Mouse (Mus musculus): ENCODE measurements around the gene Eml2. TPM values are rescaled to one million over a fixed set of nuclear protein-coding genes. Genes with fewer than 3 reads are reported as not detected.

Eml2 gene
- polyA plus RNA-seq, 1 experiment from 2014 or later: 10.7 TPM

GRCm38 (mm10) chr7:19164189-19164588 lies 12.0 kb upstream of the Eml2 start:
- ATAC-seq (ENCODE audit: insufficient read depth, low FRiP score, low read depth): peak; percentile 41; the same call in 1 of the 2 replicates
- Histone ChIP-seq H3K4me1 (peaks cover 34% of the 10 kb centered on the region), H3K4me3 (replicated peaks) (0 out of 2 replicates have a peak overlapping the region, but pooled peaks have one; percentile 7), H3K9ac (no peak overlapping the region), H3K4me2 (peak overlapping the region; percentile 36), H3K9me3 (no peaks in the 10 kb centered on the region), H3K36me3 (no peaks in the 10 kb centered on the region), H3K27me3 (replicated peaks) (peaks cover 14% of the 10 kb centered on the region), H3K27ac (no peak overlapping the region)
- WGBS: 0% methylated on average over 6 of the region's 6 CpGs

- peak; percentile 59 for ATAC-seq (ENCODE audit: insufficient read depth, low FRiP score, low read depth)
- WGBS: 4% methylated on average over 13 of the region's 13 CpGs
Measured at GRCm38 (mm10) chr7:19164978-19165377, 11.2 kb upstream of the Eml2 start.

GRCm38 (mm10) chr7:19165656-19166423 lies 10.4 kb upstream of the Eml2 start, which contains the start of gene Gipr:
Gene Gipr (minus strand): TSS chr7:19166127.
- WGBS: 10% methylated on average over 14 of the region's 14 CpGs
- peak; percentile 44 for ATAC-seq (ENCODE audit: insufficient read depth, low FRiP score, low read depth)

More at GRCm38 (mm10) chr7:19164978-19165377, 11.2 kb upstream of the Eml2 start:
- peaks cover 27% of the 10 kb centered on the region for H3K4me1 ChIP-seq
- H3K27me3 ChIP-seq (replicated peaks): peaks cover 6% of the 10 kb centered on the region
- 0 out of 2 replicates have a peak overlapping the region, but pooled peaks have one; percentile 7 for H3K4me3 ChIP-seq (replicated peaks)
- no peaks in the 10 kb centered on the region for H3K36me3 ChIP-seq
- peak overlapping the region; percentile 36 for H3K4me2 ChIP-seq
- H3K9ac ChIP-seq: no peak overlapping the region
- no peaks in the 10 kb centered on the region for H3K9me3 ChIP-seq
- H3K27ac ChIP-seq: no peak overlapping the region

DNA sequence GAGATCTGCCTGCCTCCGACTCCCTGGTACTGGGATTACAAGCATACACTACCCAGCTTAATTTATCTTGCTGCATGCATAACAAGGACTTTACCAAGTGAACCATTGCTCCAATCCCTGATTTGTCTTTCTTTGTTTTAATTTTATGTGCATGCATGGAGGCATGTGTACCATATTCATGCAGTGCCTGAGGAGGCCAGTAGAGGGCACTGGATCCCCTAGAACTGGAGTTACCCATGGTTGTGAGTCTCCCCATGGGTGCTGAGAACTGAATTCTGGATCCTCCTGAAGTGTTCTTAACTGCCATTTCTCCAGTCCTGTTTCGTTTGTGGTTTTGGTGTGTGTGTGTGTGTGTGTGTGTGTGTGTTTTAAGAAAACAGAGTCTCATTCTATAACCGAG lies 9.2 kb upstream of the Eml2 start:
- no peaks in the 10 kb centered on the region for H3K9me3 ChIP-seq
- peaks cover 32% of the 10 kb centered on the region for H3K4me1 ChIP-seq
- H3K9ac ChIP-seq: no peak overlapping the region
- H3K36me3 ChIP-seq: no peaks in the 10 kb centered on the region
- no peak overlapping the region for H3K4me2 ChIP-seq
- WGBS: 87% methylated on average over 3 of the region's 3 CpGs
- ATAC-seq (ENCODE audit: insufficient read depth, low FRiP score, low read depth): no peak
- no peak overlapping the region for H3K27ac ChIP-seq
- H3K4me3 ChIP-seq (replicated peaks): no peak overlapping the region
- peaks cover 6% of the 10 kb centered on the region for H3K27me3 ChIP-seq (replicated peaks)

More at GRCm38 (mm10) chr7:19165656-19166423, 10.4 kb upstream of the Eml2 start, which contains the start of gene Gipr:
- Histone ChIP-seq H3K36me3 (no peaks in the 10 kb centered on the region), H3K4me2 (peak within 1 kb of the TSS; percentile 36), H3K9ac (no peak within 1 kb of the TSS), H3K4me1 (peaks cover 29% of the 10 kb centered on the region), H3K27ac (0 out of 2 replicates have a peak within 1 kb of the TSS, but pooled peaks have one; percentile 12), H3K9me3 (no peaks in the 10 kb centered on the region), H3K27me3 (replicated peaks) (peaks cover 6% of the 10 kb centered on the region), H3K4me3 (replicated peaks) (peak within 1 kb of the TSS; percentile 10)

DNA sequence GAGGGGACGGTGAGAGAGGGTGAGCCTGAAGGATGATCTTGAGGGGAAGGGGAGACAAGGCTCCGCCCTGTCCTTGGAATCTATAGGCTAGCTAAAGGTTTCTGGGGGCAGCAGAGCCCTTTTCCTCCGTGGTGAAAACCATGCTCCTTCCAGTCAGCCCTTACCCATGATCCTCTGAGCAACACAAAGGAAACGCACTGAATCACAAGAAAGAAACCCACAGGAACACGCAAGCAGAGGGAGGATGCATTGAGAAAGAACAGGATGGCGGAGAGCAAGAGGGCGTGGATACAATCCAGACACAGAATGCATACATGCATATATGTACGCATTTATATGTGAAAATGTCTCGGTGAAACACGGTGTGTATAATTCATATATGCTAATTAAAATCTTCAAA lies 6.7 kb upstream of the Eml2 start:
- no peak for ATAC-seq (ENCODE audit: insufficient read depth, low FRiP score, low read depth)
- Histone ChIP-seq H3K27me3 (replicated peaks) (peaks cover 6% of the 10 kb centered on the region; the same call in 1 of the 2 replicates), H3K9me3 (no peaks in the 10 kb centered on the region), H3K4me2 (no peak overlapping the region), H3K4me1 (peaks cover 25% of the 10 kb centered on the region), H3K4me3 (replicated peaks) (no peak overlapping the region), H3K36me3 (no peaks in the 10 kb centered on the region), H3K9ac (no peak overlapping the region), H3K27ac (no peak overlapping the region)
- WGBS: 54% methylated on average over 10 of the region's 10 CpGs

- H3K9ac ChIP-seq: no peak overlapping the region
- H3K4me3 ChIP-seq (replicated peaks): no peak overlapping the region
- no peak overlapping the region for H3K4me2 ChIP-seq
- ATAC-seq (ENCODE audit: insufficient read depth, low FRiP score, low read depth): peak; percentile 28; the same call in 1 of the 2 replicates
- no peaks in the 10 kb centered on the region for H3K36me3 ChIP-seq
- peak overlapping the region; percentile 45; the same call in 1 of the 2 replicates for H3K27ac ChIP-seq
- H3K4me1 ChIP-seq: peaks cover 20% of the 10 kb centered on the region; the same call in 1 of the 2 replicates
- 38% methylated on average over 8 of the region's 8 CpGs for WGBS
- peaks cover under 1% of the 10 kb centered on the region; the same call in 1 of the 2 replicates for H3K27me3 ChIP-seq (replicated peaks)
- H3K9me3 ChIP-seq: no peaks in the 10 kb centered on the region
Measured at GRCm38 (mm10) chr7:19170142-19170541, 6.1 kb upstream of the Eml2 start.

DNA sequence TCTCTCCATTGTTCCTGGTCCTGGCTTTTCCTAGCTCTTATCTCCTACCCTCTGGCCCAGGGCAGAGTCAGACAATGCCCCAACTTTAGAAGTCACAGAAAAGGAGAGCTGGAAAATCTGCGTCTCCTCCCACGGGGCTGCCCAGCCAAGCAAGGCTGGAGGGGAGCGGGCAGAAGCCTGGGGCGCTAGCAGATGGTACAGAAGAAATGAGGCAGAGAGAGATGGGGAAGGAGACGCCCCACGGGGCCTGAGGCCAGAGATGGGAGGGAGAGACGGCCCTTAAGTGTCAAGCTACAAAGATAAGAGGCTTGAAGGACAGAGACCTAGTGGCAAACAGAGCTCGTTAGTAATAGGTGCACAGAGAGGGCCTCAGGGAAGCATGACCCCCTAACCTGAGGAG lies 4.4 kb upstream of the Eml2 start:
- Histone ChIP-seq H3K27ac (no peak overlapping the region), H3K4me1 (0 out of 2 replicates have a peak, but pooled peaks cover 16% of the 10 kb centered on the region), H3K27me3 (replicated peaks) (peaks cover 15% of the 10 kb centered on the region), H3K9me3 (no peaks in the 10 kb centered on the region), H3K4me3 (replicated peaks) (no peak overlapping the region), H3K36me3 (no peaks in the 10 kb centered on the region), H3K4me2 (no peak overlapping the region), H3K9ac (0 out of 2 replicates have a peak overlapping the region, but pooled peaks have one; percentile 3)
- 51% methylated on average over 8 of the region's 8 CpGs for WGBS
- ATAC-seq (ENCODE audit: insufficient read depth, low FRiP score, low read depth): no peak

GRCm38 (mm10) chr7:19172874-19173273 lies 3.3 kb upstream of the Eml2 start:
- Histone ChIP-seq H3K27me3 (replicated peaks) (peaks cover 26% of the 10 kb centered on the region), H3K36me3 (no peaks in the 10 kb centered on the region), H3K4me1 (0 out of 2 replicates have a peak, but pooled peaks cover 16% of the 10 kb centered on the region), H3K4me3 (replicated peaks) (peak overlapping the region; percentile 30), H3K27ac (0 out of 2 replicates have a peak overlapping the region, but pooled peaks have one; percentile 5), H3K4me2 (peak overlapping the region; percentile 58), H3K9me3 (no peaks in the 10 kb centered on the region), H3K9ac (no peak overlapping the region)
- WGBS: 2% methylated on average over 17 of the region's 17 CpGs
- ATAC-seq (ENCODE audit: insufficient read depth, low FRiP score, low read depth): peak; percentile 28; the same call in 1 of the 2 replicates

- peaks cover 51% of the 10 kb centered on the region for H3K27me3 ChIP-seq (replicated peaks)
- ATAC-seq (ENCODE audit: insufficient read depth, low FRiP score, low read depth): no peak
- H3K4me2 ChIP-seq: peak overlapping the region; percentile 39
- H3K27ac ChIP-seq: no peak overlapping the region
- WGBS: 3% methylated on average over 17 of the region's 21 CpGs
- no peaks in the 10 kb centered on the region for H3K36me3 ChIP-seq
- H3K9me3 ChIP-seq: no peaks in the 10 kb centered on the region
- peak overlapping the region; percentile 20 for H3K4me3 ChIP-seq (replicated peaks)
- no peak overlapping the region for H3K9ac ChIP-seq
- peaks cover 26% of the 10 kb centered on the region for H3K4me1 ChIP-seq
Measured at GRCm38 (mm10) chr7:19176516-19176947, 311 bp downstream of the Eml2 start.

DNA sequence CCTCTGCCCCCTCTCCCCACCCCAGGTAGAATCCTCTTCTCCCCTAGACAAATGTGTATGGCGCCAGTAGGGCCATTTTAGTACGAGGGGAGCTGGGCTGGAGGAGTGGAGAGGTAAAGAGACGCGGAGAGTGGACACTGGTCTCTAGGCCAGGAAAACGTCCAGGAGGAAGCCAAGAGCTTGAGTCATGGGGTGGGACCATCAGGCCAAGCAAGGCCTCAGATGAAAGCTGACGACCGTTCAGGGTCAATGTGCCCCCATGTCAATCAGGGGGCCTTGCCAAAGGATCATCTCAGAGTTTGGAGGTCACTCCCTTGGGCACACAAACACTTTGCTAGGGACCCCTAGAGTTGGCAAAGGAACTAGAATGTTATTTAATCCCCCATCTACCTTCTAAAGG lies 995 bp downstream of the Eml2 start:
- Histone ChIP-seq H3K4me2 (no peak overlapping the region), H3K9me3 (no peaks in the 10 kb centered on the region), H3K4me1 (peaks cover 28% of the 10 kb centered on the region), H3K27me3 (replicated peaks) (peaks cover 51% of the 10 kb centered on the region), H3K4me3 (replicated peaks) (no peak overlapping the region), H3K36me3 (no peaks in the 10 kb centered on the region), H3K9ac (no peak overlapping the region), H3K27ac (no peak overlapping the region)
- no peak for ATAC-seq (ENCODE audit: insufficient read depth, low FRiP score, low read depth)
- WGBS: 69% methylated on average over 7 of the region's 7 CpGs

- Histone ChIP-seq H3K4me2 (0 out of 2 replicates have a peak overlapping the region, but pooled peaks have one; percentile 11), H3K36me3 (no peaks in the 10 kb centered on the region), H3K27me3 (replicated peaks) (peaks cover 51% of the 10 kb centered on the region), H3K27ac (no peak overlapping the region), H3K4me3 (replicated peaks) (no peak overlapping the region; the same call in 1 of the 2 replicates), H3K9me3 (no peaks in the 10 kb centered on the region), H3K9ac (no peak overlapping the region), H3K4me1 (peaks cover 30% of the 10 kb centered on the region)
- ATAC-seq (ENCODE audit: insufficient read depth, low FRiP score, low read depth): no peak
- WGBS: 11% methylated on average over 18 of the region's 18 CpGs
Measured at GRCm38 (mm10) chr7:19178035-19178434, 1.8 kb downstream of the Eml2 start.

All from stomach, embryonic 15.5 days (tissue).